Mouse (Mus musculus) cerebellum, postnatal 25 days (tissue): ENCODE measurements around the gene Gstt3.

Source experiments
- DNase-seq, 2 experiments: peaks; one replicate each; pipeline ENCODE4 v3.0.0; 2021; ENCODE audit warnings: mixed read lengths in 2 of 2

Gstt3 gene

GRCm38 (mm10) chr10:75780769-75781578 lies at the start of gene Gstt3, which contains the start of gene Gm20441:
Gstt3 (minus strand) TSS chr10:75781414.
Gm20441 (minus strand) TSS chr10:75780954.
- DNase-seq, result peak; percentile 30 to 34

DNA sequence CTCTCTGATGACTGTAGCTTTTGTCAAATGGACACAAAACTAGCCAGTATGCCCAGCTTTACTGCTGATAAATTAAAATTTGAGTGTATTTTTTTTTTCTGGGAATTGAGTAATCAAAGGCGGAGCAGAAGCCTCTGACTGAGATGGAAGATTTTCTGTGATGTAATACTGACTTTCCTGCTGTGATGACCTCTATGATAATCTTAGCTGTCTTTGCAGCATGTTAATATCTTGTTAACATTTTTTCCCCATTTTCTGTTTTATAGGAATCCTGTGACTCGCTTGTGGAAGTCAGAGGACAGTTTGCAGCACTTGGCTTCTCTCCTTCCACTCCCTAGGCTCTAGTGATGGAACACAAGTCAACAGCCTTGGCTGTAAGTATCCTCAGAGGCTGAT lies 49.1 kb upstream of the Gstt3 start:
- DNase-seq, result no peak

- no peak for DNase-seq
These were observed 48.5 kb upstream of the Gstt3 start for GRCm38 (mm10) chr10:75829529-75830274.

- DNase-seq, result peak; percentile 79 to 83
These were observed 47.3 kb upstream of the Gstt3 start for GRCm38 (mm10) chr10:75828500-75828931.

GRCm38 (mm10) chr10:75827668-75828360 lies 46.6 kb upstream of the Gstt3 start:
- peak; percentile 62 to 68 for DNase-seq

DNA sequence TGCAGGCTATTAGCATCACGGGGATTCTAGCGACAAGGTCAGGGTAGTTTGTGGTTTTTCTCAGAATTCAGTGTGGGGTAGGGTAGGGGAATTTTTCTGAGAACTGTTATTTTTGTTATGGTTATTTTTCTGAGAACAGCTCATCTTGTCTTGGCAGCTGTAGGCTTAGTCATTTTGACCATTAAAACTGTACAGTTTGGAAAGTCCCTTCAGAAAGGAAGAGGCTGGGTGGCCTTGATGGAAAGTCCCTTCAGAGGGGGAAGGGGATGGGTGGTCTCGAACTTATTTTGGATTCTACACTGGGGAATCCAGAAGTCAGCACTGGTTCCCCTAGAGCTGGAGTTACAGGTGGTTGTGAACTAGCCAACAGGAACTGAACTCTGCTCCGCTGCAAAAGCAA lies 43.3 kb upstream of the Gstt3 start:
- DNase-seq, result no peak

DNA sequence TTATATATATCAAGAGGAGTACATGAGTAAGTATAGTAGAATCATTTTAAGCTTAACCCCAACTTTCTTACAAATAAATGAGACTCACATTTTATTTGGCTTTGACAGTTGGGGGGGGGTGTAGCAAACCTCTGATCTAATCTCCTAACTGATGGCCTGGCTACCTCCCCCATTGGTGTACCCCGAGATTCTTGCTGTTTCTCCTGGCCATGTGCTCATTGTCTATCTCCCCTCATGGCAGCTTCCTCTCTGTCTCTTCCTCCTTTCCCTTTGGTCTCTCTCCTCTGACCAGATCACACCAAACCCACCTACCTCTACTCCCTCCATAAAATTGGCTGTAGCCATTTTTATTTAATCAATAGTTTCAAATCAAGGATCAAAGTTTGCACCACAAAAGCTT lies 42.6 kb upstream of the Gstt3 start:
- no peak for DNase-seq

GRCm38 (mm10) chr10:75822443-75822842 lies 41.2 kb upstream of the Gstt3 start, which contains the start of gene Gstt4:
Gstt4 (minus strand) TSS chr10:75822543.
- no peak for DNase-seq

- DNase-seq, result no peak
These were observed 38.7 kb upstream of the Gstt3 start for GRCm38 (mm10) chr10:75819882-75820281.

GRCm38 (mm10) chr10:75818641-75819040 lies 37.4 kb upstream of the Gstt3 start:
- DNase-seq, result no peak

- no peak for DNase-seq
These were observed 23.0 kb upstream of the Gstt3 start for GRCm38 (mm10) chr10:75804217-75804616.

DNA sequence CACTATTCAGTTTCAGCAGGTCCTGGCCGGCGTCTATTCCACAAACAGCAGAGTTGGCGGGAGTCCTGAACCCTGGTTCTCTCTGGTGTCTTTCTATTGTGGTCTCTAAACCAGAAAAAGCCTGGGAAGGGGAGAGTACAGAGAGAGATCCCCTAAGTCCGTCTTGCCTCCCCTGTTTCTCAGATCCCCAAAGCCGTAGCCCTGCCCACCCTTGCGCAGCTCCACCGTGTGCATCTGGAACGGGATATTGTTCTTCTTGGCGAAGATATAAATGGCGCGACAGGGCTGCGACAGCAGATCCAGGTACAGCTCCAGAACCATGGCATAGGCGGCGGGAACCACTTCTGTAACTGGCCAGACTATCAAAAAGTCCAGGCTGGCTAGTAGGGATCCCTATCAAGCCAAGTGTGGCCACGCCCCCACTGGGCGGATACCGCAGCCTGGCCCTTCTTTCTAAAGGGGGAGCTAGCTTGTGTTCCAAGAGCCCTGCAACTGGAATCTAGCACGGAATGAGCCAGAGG lies 17.0 kb upstream of the Gstt3 start, which contains the start of gene Gstt1:
TSS of gene Gstt1 (minus strand) at position 409 of the 521 bp plus-strand sequence.
- peak; percentile 70 to 80 for DNase-seq

DNA sequence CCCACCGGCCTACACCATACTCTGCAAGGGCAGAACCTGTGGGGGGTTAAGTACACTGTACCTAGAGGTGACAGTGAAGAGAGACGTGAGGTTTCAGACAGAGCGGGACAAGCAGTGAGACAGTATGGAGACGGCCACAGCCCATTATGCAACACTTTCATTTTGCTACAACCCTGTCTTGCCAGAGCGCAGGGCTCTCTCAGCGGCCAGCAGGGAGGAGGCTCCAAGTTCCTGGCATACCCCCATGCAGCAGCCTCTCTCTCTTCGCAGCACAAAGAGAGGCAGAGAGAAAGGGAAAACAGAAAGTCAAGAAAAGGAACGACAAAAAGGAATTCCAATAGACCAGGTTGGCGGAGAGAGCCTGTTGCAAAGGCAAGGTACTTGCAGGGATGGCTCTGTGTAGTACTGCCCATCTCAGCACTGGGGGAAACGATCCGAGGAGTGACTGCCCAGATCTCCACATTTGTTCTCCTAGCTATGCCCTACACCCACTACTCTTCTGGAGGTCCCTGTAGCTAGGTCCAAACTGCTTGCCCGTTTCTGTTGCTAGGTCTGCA lies 16.5 kb upstream of the Gstt3 start:
- peak; percentile 79 for DNase-seq

- DNase-seq, result peak; percentile 13 to 21
These were observed 15.7 kb upstream of the Gstt3 start for GRCm38 (mm10) chr10:75796731-75797516.

DNA sequence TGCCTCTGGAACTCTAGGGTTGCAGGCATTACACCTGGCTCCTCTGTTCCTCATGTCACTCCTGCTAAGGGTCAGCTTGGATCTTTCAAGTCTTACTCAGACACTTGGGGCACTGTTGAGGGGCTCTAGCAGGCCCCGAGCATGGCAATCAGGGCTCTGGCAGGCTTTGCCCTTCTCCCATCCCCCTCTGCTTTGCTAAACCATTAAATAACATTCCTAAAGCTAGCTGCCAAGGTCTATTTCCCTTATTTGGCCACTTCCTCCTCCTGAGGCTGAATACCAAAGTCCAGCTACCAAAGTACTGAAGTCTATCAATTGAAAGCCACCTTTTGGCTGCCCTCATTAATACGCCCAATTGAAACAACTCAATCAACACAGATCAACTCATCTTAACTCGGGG lies 13.7 kb upstream of the Gstt3 start:
- DNase-seq, result no peak

- no peak for DNase-seq
These were observed 9.6 kb upstream of the Gstt3 start for GRCm38 (mm10) chr10:75790773-75791172.

DNA sequence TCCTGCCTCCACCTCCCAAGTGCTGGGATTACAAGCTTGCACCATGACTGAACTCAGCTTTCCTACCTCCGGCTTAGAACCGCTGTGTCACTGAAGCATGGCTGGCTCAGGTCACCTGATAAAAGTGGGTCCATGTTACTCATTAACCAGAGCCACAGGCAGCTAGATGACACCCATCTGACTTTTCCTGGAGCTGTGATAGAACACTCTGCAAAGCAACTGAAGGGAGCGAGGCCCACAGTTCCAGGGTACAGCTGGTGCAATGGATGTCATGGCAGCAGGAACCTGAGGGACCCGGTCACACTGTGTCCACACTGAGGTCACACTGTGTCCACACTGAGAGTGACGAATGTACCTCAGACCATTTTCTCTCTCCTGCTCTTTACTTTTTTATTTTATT lies 8.6 kb upstream of the Gstt3 start:
- DNase-seq, result no peak

GRCm38 (mm10) chr10:75789081-75789735 lies 8.0 kb upstream of the Gstt3 start:
- no peak for DNase-seq

DNA sequence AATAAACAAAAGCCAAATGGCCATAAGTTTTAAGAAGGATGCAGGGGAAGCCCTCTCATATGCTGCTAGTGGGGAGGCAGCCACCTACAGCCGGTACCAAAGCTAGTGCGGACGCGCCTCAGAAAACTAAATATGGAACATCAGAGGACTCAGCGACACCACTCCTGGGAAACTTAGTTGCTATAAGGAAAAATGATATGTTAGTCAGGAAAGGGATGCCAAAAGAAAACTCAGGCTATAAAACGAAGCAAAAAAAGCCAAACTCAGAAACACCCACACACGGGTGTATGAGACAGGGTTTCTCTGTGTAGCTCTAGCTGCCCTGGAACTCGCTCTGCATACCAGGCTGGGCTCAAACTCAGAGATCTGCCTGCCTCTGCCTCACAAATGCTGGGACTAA lies 7.1 kb upstream of the Gstt3 start:
- DNase-seq, result no peak

DNA sequence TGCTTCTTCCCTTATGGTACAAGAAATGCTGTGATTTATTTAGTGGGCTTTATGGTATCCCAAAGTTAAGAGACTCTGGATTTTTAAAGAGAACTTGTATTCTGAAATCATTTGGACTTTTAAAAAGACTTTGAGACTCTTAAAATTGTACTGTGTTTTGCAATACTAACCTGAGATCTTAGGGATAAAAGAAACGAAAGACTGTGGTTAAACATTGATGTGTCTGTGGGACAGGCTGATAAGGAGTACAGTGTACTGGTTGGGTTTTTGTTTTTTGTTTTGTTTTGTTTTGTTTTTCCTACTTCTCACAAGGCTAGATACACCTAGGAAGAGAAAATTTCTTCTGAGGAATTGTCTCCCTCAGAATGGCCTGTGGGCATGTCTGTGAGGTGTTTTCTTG lies 4.2 kb upstream of the Gstt3 start:
- DNase-seq, result no peak
